Mouse (Mus musculus): ENCODE results near the gene Polr1a. TPM values are rescaled to one million over a fixed set of nuclear protein-coding genes. Genes with fewer than 3 reads are reported as not detected.

Polr1a gene
- polyA plus RNA-seq (2015; fragmentation: Nextera tagmentation; extraction: Ambion mirVana), result 20.1 and 21.2 TPM in 2 replicates

DNA sequence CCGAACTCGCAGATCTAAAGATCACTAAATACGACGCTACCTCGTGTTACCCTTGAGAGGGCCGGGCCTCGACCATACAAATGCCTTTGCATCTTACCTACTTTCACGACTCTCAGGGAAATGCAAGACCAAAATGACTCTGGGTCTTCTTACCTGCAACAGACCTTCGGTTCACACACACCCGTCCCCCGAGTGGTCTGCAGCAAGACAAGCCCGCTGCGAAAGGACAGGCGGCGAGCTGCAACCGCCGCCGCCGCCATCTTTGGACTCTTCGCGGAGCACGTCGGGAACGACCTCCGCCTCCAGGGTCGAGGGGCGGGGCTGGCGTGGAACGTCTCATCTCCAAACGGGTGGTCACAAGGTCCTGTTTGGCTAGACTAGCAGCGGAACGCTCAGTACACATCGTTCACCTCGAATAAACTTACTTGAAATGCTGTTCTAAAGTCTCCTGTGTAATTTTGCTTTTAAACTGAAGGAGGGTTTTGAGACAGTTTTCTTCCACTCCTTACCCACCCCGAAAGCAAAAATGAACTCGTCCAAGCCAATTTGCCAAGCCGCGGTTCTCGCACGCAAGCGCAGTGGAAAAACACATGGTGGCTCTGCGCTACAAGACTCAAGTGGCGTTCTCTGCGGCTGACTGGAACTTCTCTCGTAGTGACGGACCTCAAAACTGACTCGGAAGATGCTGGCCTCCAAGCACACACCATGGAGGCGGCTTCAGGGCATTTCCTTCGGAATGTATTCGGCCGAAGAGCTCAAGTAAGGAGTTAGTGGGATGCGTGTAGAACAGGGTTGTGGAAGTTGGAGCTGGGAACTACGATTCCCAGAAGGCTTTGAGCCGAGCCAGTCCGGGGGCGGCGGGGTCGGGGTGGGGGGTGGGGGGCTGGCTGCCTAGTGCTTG is at the start of gene Polr1a, which contains the start of gene Ptcd3:
Polr1a (plus strand) TSS at position 573 of the 901 bp plus-strand sequence.
Ptcd3 (minus strand) TSS at position 270 of the 901 bp plus-strand sequence.
- H3K9me3 ChIP-seq (ENCODE audit: control insufficient read depth, low read length), result no peaks in the 10 kb centered on the region
- H3K4me1 ChIP-seq (replicated peaks; ENCODE audit: control insufficient read depth, insufficient read depth, low read length), result peaks cover 14% of the 10 kb centered on the region
- peaks cover 12% of the 10 kb centered on the region for H3K36me3 ChIP-seq (ENCODE audit: control insufficient read depth, insufficient read depth)
- H3K4me3 ChIP-seq (replicated peaks; ENCODE audit: low read length), result peak within 1 kb of the TSS; percentile 91
- ATAC-seq, result peak; percentile 96
- H3K4me2 ChIP-seq (ENCODE audit: low read length), result peak within 1 kb of the TSS; percentile 76
- under 1% methylated on average over 58 of the region's 58 CpGs for WGBS
- H3K27me3 ChIP-seq (replicated peaks; ENCODE audit: control insufficient read depth, insufficient read depth, low read length), result no peaks in the 10 kb centered on the region
- peak within 1 kb of the TSS; percentile 55 for H3K9ac ChIP-seq (replicated peaks; ENCODE audit: low read depth, low read length)
- peak within 1 kb of the TSS; percentile 71; the same call in 1 of the 2 replicates for H3K27ac ChIP-seq (ENCODE audit: low read length)

DNA sequence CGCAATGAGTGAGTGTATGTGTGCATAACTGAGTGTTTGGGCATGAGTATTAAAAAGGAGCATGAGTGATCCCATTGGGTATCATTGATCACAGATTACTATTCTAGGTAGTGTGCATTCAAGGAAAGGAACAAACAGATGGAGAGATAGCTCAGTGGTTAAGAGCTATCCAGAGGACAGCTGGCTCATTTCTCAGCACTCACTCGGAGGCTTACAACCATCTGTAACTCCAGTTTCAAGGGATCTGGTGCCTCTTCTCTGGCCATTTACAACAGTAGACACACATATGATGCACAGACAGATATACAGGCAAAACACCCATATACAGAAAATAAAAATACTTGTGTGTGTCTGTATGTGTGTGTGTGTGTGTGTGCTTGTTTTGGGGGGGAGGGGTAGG is 41.1 kb upstream of the Polr1a start:
- no peak overlapping the region for H3K27ac ChIP-seq (ENCODE audit: low read length)
- no peak overlapping the region for H3K4me3 ChIP-seq (replicated peaks; ENCODE audit: low read length)
- no peaks in the 10 kb centered on the region for H3K27me3 ChIP-seq (replicated peaks; ENCODE audit: control insufficient read depth, insufficient read depth, low read length)
- WGBS, result 87% methylated on average over 2 of the region's 2 CpGs
- H3K4me1 ChIP-seq (replicated peaks; ENCODE audit: control insufficient read depth, insufficient read depth, low read length), result no peaks in the 10 kb centered on the region
- H3K36me3 ChIP-seq (ENCODE audit: control insufficient read depth, insufficient read depth), result peaks cover 29% of the 10 kb centered on the region
- H3K9ac ChIP-seq (replicated peaks; ENCODE audit: low read depth, low read length), result no peak overlapping the region
- peaks cover 4% of the 10 kb centered on the region; the same call in 1 of the 2 replicates for H3K9me3 ChIP-seq (ENCODE audit: control insufficient read depth, low read length)
- ATAC-seq, result no peak
- H3K4me2 ChIP-seq (ENCODE audit: low read length), result no peak overlapping the region

- Histone ChIP-seq H3K27ac (ENCODE audit: low read length) (no peak overlapping the region), H3K36me3 (ENCODE audit: control insufficient read depth, insufficient read depth) (peaks cover 26% of the 10 kb centered on the region), H3K9me3 (ENCODE audit: control insufficient read depth, low read length) (peaks cover 4% of the 10 kb centered on the region; the same call in 1 of the 2 replicates), H3K9ac (replicated peaks; ENCODE audit: low read depth, low read length) (no peak overlapping the region), H3K4me3 (replicated peaks; ENCODE audit: low read length) (no peak overlapping the region), H3K4me1 (replicated peaks; ENCODE audit: control insufficient read depth, insufficient read depth, low read length) (no peaks in the 10 kb centered on the region), H3K4me2 (ENCODE audit: low read length) (no peak overlapping the region), H3K27me3 (replicated peaks; ENCODE audit: control insufficient read depth, insufficient read depth, low read length) (no peaks in the 10 kb centered on the region)
- WGBS, result 94% methylated on average over 1 of the region's 1 CpGs
- ATAC-seq, result no peak
Measured at GRCm38 (mm10) chr6:71868809-71869208, 40.0 kb upstream of the Polr1a start.

DNA sequence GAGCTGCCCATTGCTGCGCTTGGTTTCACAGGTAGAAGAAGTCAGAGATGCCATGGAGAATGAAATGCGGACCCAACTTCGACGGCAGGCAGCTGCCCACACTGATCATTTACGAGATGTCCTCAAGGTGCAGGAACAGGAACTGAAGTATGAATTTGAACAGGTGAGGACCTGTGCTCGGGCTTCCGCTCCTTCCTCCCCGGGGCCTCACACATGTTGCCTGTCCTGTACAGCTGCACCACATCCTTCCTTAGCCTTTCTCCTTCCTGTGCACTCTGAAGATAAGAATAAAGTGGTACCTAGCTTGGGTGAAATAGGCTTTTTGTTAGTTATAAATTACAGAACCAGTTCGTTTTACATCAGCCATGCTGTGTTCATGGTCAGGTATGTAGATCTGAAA is 37.5 kb upstream of the Polr1a start:
- Histone ChIP-seq H3K36me3 (ENCODE audit: control insufficient read depth, insufficient read depth) (peaks cover 16% of the 10 kb centered on the region), H3K4me1 (replicated peaks; ENCODE audit: control insufficient read depth, insufficient read depth, low read length) (no peaks in the 10 kb centered on the region), H3K9ac (replicated peaks; ENCODE audit: low read depth, low read length) (no peak overlapping the region), H3K4me3 (replicated peaks; ENCODE audit: low read length) (no peak overlapping the region), H3K27ac (ENCODE audit: low read length) (no peak overlapping the region), H3K27me3 (replicated peaks; ENCODE audit: control insufficient read depth, insufficient read depth, low read length) (no peaks in the 10 kb centered on the region), H3K9me3 (ENCODE audit: control insufficient read depth, low read length) (no peaks in the 10 kb centered on the region), H3K4me2 (ENCODE audit: low read length) (no peak overlapping the region)
- 97% methylated on average over 9 of the region's 9 CpGs for WGBS
- no peak for ATAC-seq

DNA sequence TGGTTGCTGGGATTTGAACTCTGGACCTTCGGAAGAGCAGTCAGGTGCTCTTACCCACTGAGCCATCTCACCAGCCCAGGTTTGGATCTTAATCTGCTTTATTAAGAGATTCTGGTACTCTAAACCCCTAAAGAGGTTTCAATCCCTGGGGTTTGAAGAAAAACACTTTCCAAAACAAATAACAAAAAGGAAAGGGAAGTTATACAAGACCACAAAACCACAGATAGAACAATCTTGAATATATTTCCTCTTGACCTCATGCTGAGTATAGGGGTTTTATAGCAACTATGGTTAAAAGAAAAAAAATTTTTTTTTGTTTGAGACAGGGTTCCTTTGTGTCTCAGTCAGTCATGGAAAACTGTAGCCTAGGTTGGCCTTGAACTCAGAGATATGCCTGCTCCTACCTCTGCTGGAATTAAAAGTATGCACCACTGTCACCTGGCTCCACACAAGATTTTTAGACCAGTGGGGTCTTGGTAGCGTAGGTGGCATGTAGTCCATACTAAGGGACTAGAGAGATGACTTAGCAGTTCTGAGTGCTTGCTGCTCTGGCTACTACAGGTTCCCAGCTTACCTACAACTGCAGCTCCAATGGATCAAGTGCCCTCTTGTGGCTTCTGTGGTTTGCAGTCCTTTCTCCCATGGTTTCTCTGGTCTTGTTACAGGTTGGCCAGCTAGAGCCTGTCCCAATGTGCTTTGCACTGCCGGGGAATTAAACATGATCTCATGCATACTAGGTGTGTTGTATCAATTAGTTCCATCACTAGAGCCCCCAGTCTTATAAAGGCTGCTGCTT is 30.7 kb upstream of the Polr1a start:
- H3K27me3 ChIP-seq (replicated peaks; ENCODE audit: control insufficient read depth, insufficient read depth, low read length), result no peaks in the 10 kb centered on the region
- peaks cover 46% of the 10 kb centered on the region for H3K36me3 ChIP-seq (ENCODE audit: control insufficient read depth, insufficient read depth)
- no peak overlapping the region for H3K4me2 ChIP-seq (ENCODE audit: low read length)
- H3K4me1 ChIP-seq (replicated peaks; ENCODE audit: control insufficient read depth, insufficient read depth, low read length), result no peaks in the 10 kb centered on the region
- no peak overlapping the region for H3K27ac ChIP-seq (ENCODE audit: low read length)
- no peaks in the 10 kb centered on the region for H3K9me3 ChIP-seq (ENCODE audit: control insufficient read depth, low read length)
- 94% methylated on average over 3 of the region's 3 CpGs for WGBS
- no peak overlapping the region for H3K9ac ChIP-seq (replicated peaks; ENCODE audit: low read depth, low read length)
- no peak for ATAC-seq
- no peak overlapping the region for H3K4me3 ChIP-seq (replicated peaks; ENCODE audit: low read length)

DNA sequence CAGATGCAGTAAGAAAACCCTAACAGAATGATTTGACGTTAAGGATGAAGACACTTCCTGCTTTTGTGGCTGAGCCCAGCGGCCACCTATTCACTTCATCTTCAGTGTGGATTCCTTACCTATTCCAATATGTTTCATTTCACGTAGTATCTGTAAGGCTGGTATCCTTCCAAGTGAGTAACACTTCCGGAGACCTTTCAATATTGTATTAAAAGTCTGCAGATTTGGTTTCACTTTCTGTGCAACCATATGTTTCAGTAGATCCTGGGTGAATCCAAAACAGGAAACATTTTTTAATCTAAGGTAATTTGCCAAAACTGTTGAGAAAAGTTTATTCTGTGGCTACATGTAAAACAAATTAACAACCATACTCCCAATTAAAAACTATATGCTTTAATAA is 15.6 kb upstream of the Polr1a start:
- no peaks in the 10 kb centered on the region for H3K27me3 ChIP-seq (replicated peaks; ENCODE audit: control insufficient read depth, insufficient read depth, low read length)
- WGBS, result 95% methylated on average over 4 of the region's 4 CpGs

DNA sequence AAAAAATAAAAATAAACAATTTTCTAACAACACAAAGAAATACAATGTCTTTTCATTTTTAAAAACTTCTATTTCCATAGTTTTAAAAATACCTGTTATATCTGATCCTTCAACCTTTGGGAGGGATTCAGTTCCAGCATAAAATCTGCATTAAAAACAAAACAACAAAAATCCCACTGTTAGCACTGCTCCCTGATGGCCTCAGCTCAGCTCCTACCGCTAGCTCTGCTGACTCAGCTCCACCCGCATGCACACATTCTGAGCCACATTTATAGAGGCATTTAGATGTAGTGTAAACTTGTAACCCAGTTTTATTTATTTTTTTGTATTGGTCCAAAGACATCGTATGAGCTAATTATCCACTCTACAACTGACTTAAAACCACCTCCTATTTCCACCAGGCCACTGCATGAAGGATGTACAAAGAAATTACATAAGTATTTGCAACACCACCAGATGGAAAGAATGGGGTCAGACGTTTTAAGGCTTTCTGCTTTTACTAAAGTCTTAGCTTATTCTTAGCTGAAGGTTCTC is 1.1 kb upstream of the Polr1a start:
- ATAC-seq, result no peak
- no peak overlapping the region for H3K27ac ChIP-seq (ENCODE audit: low read length)
- H3K4me1 ChIP-seq (replicated peaks; ENCODE audit: control insufficient read depth, insufficient read depth, low read length), result peaks cover 14% of the 10 kb centered on the region
- H3K9ac ChIP-seq (replicated peaks; ENCODE audit: low read depth, low read length), result peak overlapping the region; percentile 55
- peak overlapping the region; percentile 91 for H3K4me3 ChIP-seq (replicated peaks; ENCODE audit: low read length)
- H3K4me2 ChIP-seq (ENCODE audit: low read length), result peak overlapping the region; percentile 76
- H3K9me3 ChIP-seq (ENCODE audit: control insufficient read depth, low read length), result no peaks in the 10 kb centered on the region
- peaks cover 16% of the 10 kb centered on the region for H3K36me3 ChIP-seq (ENCODE audit: control insufficient read depth, insufficient read depth)
- 10% methylated on average over 4 of the region's 4 CpGs for WGBS
- H3K27me3 ChIP-seq (replicated peaks; ENCODE audit: control insufficient read depth, insufficient read depth, low read length), result no peaks in the 10 kb centered on the region

More for the DNA sequence above, 15.6 kb upstream of the Polr1a start:
- Histone ChIP-seq H3K36me3 (ENCODE audit: control insufficient read depth, insufficient read depth) (peaks cover 50% of the 10 kb centered on the region), H3K4me3 (replicated peaks; ENCODE audit: low read length) (no peak overlapping the region), H3K9ac (replicated peaks; ENCODE audit: low read depth, low read length) (no peak overlapping the region), H3K27ac (ENCODE audit: low read length) (no peak overlapping the region), H3K9me3 (ENCODE audit: control insufficient read depth, low read length) (no peaks in the 10 kb centered on the region), H3K4me2 (ENCODE audit: low read length) (no peak overlapping the region), H3K4me1 (replicated peaks; ENCODE audit: control insufficient read depth, insufficient read depth, low read length) (no peaks in the 10 kb centered on the region)
- no peak for ATAC-seq

DNA sequence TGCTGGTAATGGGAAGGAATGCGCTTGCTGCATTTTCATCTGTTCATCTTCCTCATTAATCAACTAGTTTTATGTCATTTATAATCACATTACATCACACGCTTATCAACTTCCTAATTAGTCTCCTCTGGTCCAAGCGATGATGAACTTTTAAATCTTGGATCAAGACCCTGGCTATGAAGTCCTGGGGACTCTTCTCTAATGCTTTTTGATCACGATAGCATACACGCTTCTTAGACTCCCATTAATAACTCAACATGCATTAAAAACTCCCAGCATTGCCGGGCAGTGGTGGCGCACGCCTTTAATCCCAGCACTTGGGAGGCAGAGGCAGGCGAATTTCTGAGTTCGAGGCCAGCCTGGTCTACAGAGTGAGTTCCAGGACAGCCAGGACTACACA is 531 bp downstream of the Polr1a start:
- peaks cover 8% of the 10 kb centered on the region for H3K36me3 ChIP-seq (ENCODE audit: control insufficient read depth, insufficient read depth)
- H3K4me2 ChIP-seq (ENCODE audit: low read length), result peak overlapping the region; percentile 64
- H3K9me3 ChIP-seq (ENCODE audit: control insufficient read depth, low read length), result no peaks in the 10 kb centered on the region
- no peak for ATAC-seq
- peak overlapping the region; percentile 71; the same call in 1 of the 2 replicates for H3K27ac ChIP-seq (ENCODE audit: low read length)
- H3K9ac ChIP-seq (replicated peaks; ENCODE audit: low read depth, low read length), result peak overlapping the region; percentile 55
- peaks cover 14% of the 10 kb centered on the region for H3K4me1 ChIP-seq (replicated peaks; ENCODE audit: control insufficient read depth, insufficient read depth, low read length)
- peak overlapping the region; percentile 91 for H3K4me3 ChIP-seq (replicated peaks; ENCODE audit: low read length)
- WGBS, result 33% methylated on average over 10 of the region's 10 CpGs
- no peaks in the 10 kb centered on the region for H3K27me3 ChIP-seq (replicated peaks; ENCODE audit: control insufficient read depth, insufficient read depth, low read length)

- no peak for ATAC-seq
- Histone ChIP-seq H3K4me3 (replicated peaks; ENCODE audit: low read length) (peak overlapping the region; percentile 91), H3K4me2 (ENCODE audit: low read length) (peak overlapping the region; percentile 64), H3K9ac (replicated peaks; ENCODE audit: low read depth, low read length) (no peak overlapping the region), H3K9me3 (ENCODE audit: control insufficient read depth, low read length) (no peaks in the 10 kb centered on the region), H3K36me3 (ENCODE audit: control insufficient read depth, insufficient read depth) (peaks cover 6% of the 10 kb centered on the region), H3K27me3 (replicated peaks; ENCODE audit: control insufficient read depth, insufficient read depth, low read length) (no peaks in the 10 kb centered on the region), H3K27ac (ENCODE audit: low read length) (no peak overlapping the region), H3K4me1 (replicated peaks; ENCODE audit: control insufficient read depth, insufficient read depth, low read length) (peaks cover 14% of the 10 kb centered on the region)
- 81% methylated on average over 6 of the region's 6 CpGs for WGBS
Measured at GRCm38 (mm10) chr6:71909840-71910239, 987 bp downstream of the Polr1a start.
